Mouse (Mus musculus) right cerebral cortex, postnatal 14 days (tissue): Measurements from ENCODE around the gene Olfr488.
"Not testable (repeated sequence)": the region's sequence is repeated elsewhere in the genome, so short reads cannot be mapped to it uniquely, and the experiment has no call there.

Experiments used
- DNase-seq: peaks from one replicate; pipeline ENCODE4 v3.0.0; 2022

Olfr488 gene

DNA sequence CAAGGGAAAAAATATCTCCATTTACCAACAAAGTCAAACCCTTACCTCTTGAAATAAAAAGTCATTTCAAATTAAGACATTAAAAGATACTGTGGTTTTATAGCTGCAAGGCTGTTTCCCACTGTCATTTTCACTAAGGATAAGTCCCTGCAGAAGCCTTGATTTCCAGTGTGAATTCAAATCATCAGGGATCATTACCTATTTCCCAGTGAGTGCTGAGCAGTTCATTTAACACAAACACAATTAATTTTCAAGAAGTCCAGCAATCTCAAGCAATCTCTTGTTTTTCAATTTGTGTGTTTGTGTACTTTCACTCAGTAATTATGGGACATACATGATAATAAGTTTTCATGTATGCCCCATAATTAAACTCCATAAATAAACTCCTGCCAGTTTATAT is at the start of gene Olfr488:
Olfr488 (minus strand) TSS at position 101 of the 400 bp plus-strand sequence.
- DNase-seq = no peak

DNA sequence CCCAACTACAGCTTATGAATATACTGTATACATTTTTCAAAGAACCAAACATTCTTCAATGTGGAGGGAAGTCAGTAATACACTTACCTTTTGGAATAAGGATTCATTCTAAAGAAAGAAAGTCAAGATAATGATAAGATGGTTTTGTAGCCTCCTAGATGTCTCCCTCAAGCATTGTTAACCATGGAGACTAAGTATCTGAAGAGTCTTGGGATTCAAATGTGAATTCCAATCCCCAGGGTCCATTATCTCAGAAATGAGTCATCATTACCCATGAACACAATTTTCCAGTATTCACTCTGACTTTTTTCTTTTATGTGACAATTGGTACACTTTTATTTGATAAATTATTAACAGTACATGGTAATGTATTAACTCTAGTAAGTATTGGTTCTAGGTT is 30.7 kb upstream of the Olfr488 start, which contains the start of gene Olfr490:
Olfr490 (minus strand) TSS at position 101 of the 400 bp plus-strand sequence.
- DNase-seq = no peak

DNA sequence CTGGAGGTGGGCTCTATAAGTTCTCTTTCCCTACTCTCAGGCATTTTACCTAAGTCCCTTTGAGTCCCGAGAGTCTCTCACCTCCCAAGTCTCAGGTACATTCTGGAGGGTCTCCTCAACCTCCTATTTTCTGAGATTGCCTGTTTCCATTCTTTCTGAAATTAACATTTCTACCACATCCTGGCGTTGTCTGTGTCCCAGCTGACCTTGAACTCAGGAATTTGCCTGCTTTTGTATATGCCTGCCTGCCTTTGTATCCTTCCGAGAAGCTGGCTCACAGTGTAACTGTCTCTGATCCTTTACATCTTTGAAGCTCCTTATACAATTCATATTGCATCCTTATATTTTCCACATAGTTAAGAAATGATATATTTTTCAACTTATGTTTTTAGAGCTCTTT is 24.6 kb downstream of the Olfr488 start:
- DNase-seq = no peak

DNA sequence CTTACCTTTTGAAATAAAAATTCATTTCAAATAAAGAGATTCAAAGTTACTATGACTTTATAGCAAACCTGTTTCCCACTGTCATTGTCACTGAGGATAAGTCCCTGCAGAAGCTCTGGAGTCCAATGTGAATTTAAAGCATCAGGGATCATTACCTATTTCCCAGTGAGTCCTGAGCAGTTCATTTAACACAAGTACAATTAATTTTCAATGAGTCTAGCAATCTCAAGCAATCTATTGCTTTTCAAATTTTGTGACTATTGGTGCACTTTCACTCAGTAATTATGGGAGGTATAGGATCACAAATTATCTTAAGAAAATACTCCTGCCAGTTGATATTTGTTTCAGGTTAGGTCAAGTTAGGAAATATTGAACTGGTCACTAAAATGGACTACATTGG is 43.6 kb downstream of the Olfr488 start, which contains the start of gene Olfr487:
Olfr487 (minus strand) TSS at position 101 of the 400 bp plus-strand sequence.
- DNase-seq = not testable (repeated sequence)
